Mouse (Mus musculus): ENCODE measurements at regions not wholly inside any gene's neighbourhood (a gene's known extent, or its start where the extent isn't known, plus 50 kb on each side); places are given as distances from the start of the nearest gene placed in this dataset.

- H3K4me3 ChIP-seq (ENCODE audit: insufficient read depth, low read depth, low read length): no peak overlapping the region
- DNase-seq: peak; percentile 53
- no peaks in the 10 kb centered on the region for H3K4me1 ChIP-seq (ENCODE audit: control insufficient read depth, insufficient read depth, low read length)
- 55% methylated on average over 2 of the region's 2 CpGs for WGBS
- TF ChIP-seq POLR2A (IDR thresholded peaks at IDR 0.05; ENCODE audit: low read depth, low read length): no peak
- TF ChIP-seq CTCF (conservative IDR thresholded peaks at IDR 0.05; ENCODE audit: insufficient read depth, insufficient read length, low read depth, low read length): no peak
- H3K27ac ChIP-seq (ENCODE audit: insufficient read depth, low read depth, low read length): no peak overlapping the region
- H3K27me3 ChIP-seq (replicated peaks; ENCODE audit: control insufficient read depth, insufficient read depth, low read length): no peaks in the 10 kb centered on the region
- H3K36me3 ChIP-seq (ENCODE audit: control insufficient read depth, insufficient read depth, low read length): no peaks in the 10 kb centered on the region
Measured at GRCm38 (mm10) chr9:41675656-41676055, 448.4 kb downstream of the Sorl1 start.

- H3K4me1 ChIP-seq (ENCODE audit: control insufficient read depth, insufficient read depth, low read length): no peaks in the 10 kb centered on the region
- no peak overlapping the region for H3K4me3 ChIP-seq (ENCODE audit: insufficient read depth, low read depth, low read length)
- H3K27ac ChIP-seq (ENCODE audit: insufficient read depth, low read depth, low read length): no peak overlapping the region
- H3K36me3 ChIP-seq (ENCODE audit: control insufficient read depth, insufficient read depth, low read length): no peaks in the 10 kb centered on the region
- 73% methylated on average over 2 of the region's 2 CpGs for WGBS
- DNase-seq: no peak
- H3K27me3 ChIP-seq (replicated peaks; ENCODE audit: control insufficient read depth, insufficient read depth, low read length): no peaks in the 10 kb centered on the region
- TF ChIP-seq POLR2A (IDR thresholded peaks at IDR 0.05; ENCODE audit: low read depth, low read length) (no peak), CTCF (conservative IDR thresholded peaks at IDR 0.05; ENCODE audit: insufficient read depth, insufficient read length, low read depth, low read length) (no peak)
Measured at GRCm38 (mm10) chr9:41672958-41673357, 451.1 kb downstream of the Sorl1 start.

GRCm38 (mm10) chr9:41668741-41669140, 455.4 kb downstream of the Sorl1 start:
- H3K4me3 ChIP-seq (ENCODE audit: insufficient read depth, low read depth, low read length): no peak overlapping the region
- no peak for DNase-seq
- no peaks in the 10 kb centered on the region for H3K27me3 ChIP-seq (replicated peaks; ENCODE audit: control insufficient read depth, insufficient read depth, low read length)
- 67% methylated on average over 1 of the region's 1 CpGs for WGBS
- no peak overlapping the region for H3K27ac ChIP-seq (ENCODE audit: insufficient read depth, low read depth, low read length)
- no peaks in the 10 kb centered on the region for H3K4me1 ChIP-seq (ENCODE audit: control insufficient read depth, insufficient read depth, low read length)
- H3K36me3 ChIP-seq (ENCODE audit: control insufficient read depth, insufficient read depth, low read length): no peaks in the 10 kb centered on the region
- no peak for TF ChIP-seq CTCF (conservative IDR thresholded peaks at IDR 0.05; ENCODE audit: insufficient read depth, insufficient read length, low read depth, low read length)
- TF ChIP-seq POLR2A (IDR thresholded peaks at IDR 0.05; ENCODE audit: low read depth, low read length): no peak

GRCm38 (mm10) chr9:41665000-41665685, 459.0 kb downstream of the Sorl1 start:
- no peaks in the 10 kb centered on the region for H3K36me3 ChIP-seq (ENCODE audit: control insufficient read depth, insufficient read depth, low read length)
- no peaks in the 10 kb centered on the region for H3K4me1 ChIP-seq (ENCODE audit: control insufficient read depth, insufficient read depth, low read length)
- H3K27me3 ChIP-seq (replicated peaks; ENCODE audit: control insufficient read depth, insufficient read depth, low read length): no peaks in the 10 kb centered on the region
- DNase-seq: peak; percentile 2
- TF ChIP-seq CTCF (conservative IDR thresholded peaks at IDR 0.05; ENCODE audit: insufficient read depth, insufficient read length, low read depth, low read length) (no peak), POLR2A (IDR thresholded peaks at IDR 0.05; ENCODE audit: low read depth, low read length) (no peak)
- 75% methylated on average over 10 of the region's 10 CpGs for WGBS
- H3K4me3 ChIP-seq (ENCODE audit: insufficient read depth, low read depth, low read length): no peak overlapping the region
- H3K27ac ChIP-seq (ENCODE audit: insufficient read depth, low read depth, low read length): no peak overlapping the region

- H3K36me3 ChIP-seq (ENCODE audit: control insufficient read depth, insufficient read depth, low read length): no peaks in the 10 kb centered on the region
- 95% methylated on average over 5 of the region's 5 CpGs for WGBS
- DNase-seq: no peak
- no peak overlapping the region for H3K4me3 ChIP-seq (ENCODE audit: insufficient read depth, low read depth, low read length)
- TF ChIP-seq POLR2A (IDR thresholded peaks at IDR 0.05; ENCODE audit: low read depth, low read length): no peak
- H3K27me3 ChIP-seq (replicated peaks; ENCODE audit: control insufficient read depth, insufficient read depth, low read length): no peaks in the 10 kb centered on the region
- H3K4me1 ChIP-seq (ENCODE audit: control insufficient read depth, insufficient read depth, low read length): no peaks in the 10 kb centered on the region
- H3K27ac ChIP-seq (ENCODE audit: insufficient read depth, low read depth, low read length): no peak overlapping the region
Measured at GRCm38 (mm10) chr9:41660576-41660975, 463.5 kb downstream of the Sorl1 start.

- WGBS: 77% methylated on average over 5 of the region's 5 CpGs
- DNase-seq: no peak
- Histone ChIP-seq H3K4me1 (ENCODE audit: control insufficient read depth, insufficient read depth, low read length) (no peaks in the 10 kb centered on the region), H3K4me3 (ENCODE audit: insufficient read depth, low read depth, low read length) (no peak overlapping the region), H3K27ac (ENCODE audit: insufficient read depth, low read depth, low read length) (no peak overlapping the region), H3K36me3 (ENCODE audit: control insufficient read depth, insufficient read depth, low read length) (no peaks in the 10 kb centered on the region), H3K27me3 (replicated peaks; ENCODE audit: control insufficient read depth, insufficient read depth, low read length) (no peaks in the 10 kb centered on the region)
- TF ChIP-seq POLR2A (IDR thresholded peaks at IDR 0.05; ENCODE audit: low read depth, low read length) (no peak), CTCF (conservative IDR thresholded peaks at IDR 0.05; ENCODE audit: insufficient read depth, insufficient read length, low read depth, low read length) (no peak)
Measured at GRCm38 (mm10) chr9:41660011-41660410, 464.1 kb downstream of the Sorl1 start.

GRCm38 (mm10) chr9:41631564-41632205, 470.2 kb upstream of the Ubash3b start:
- DNase-seq: no peak
- H3K4me1 ChIP-seq (ENCODE audit: control insufficient read depth, insufficient read depth, low read length): no peaks in the 10 kb centered on the region
- 73% methylated on average over 2 of the region's 2 CpGs for WGBS
- no peak overlapping the region for H3K27ac ChIP-seq (ENCODE audit: insufficient read depth, low read depth, low read length)
- no peaks in the 10 kb centered on the region for H3K36me3 ChIP-seq (ENCODE audit: control insufficient read depth, insufficient read depth, low read length)
- TF ChIP-seq POLR2A (IDR thresholded peaks at IDR 0.05; ENCODE audit: low read depth, low read length): no peak
- TF ChIP-seq CTCF (conservative IDR thresholded peaks at IDR 0.05; ENCODE audit: insufficient read depth, insufficient read length, low read depth, low read length): no peak
- H3K4me3 ChIP-seq (ENCODE audit: insufficient read depth, low read depth, low read length): no peak overlapping the region
- no peaks in the 10 kb centered on the region for H3K27me3 ChIP-seq (replicated peaks; ENCODE audit: control insufficient read depth, insufficient read depth, low read length)
